Mouse (Mus musculus) kidney, adult 2 months (tissue): ENCODE data around the gene Tmem19.

ENCODE experiments used
- CTCF ChIP-seq: fragments of 200-500 bp; conservative IDR thresholded peaks from 2 replicates; pipeline ENCODE4 v1.5.1; 2011; ENCODE audit warnings: low read depth, mild to moderate bottlenecking, control low read depth, low read length, moderate library complexity, mixed read lengths; ENCODE audit not compliant: insufficient read depth, insufficient read length
- POLR2A ChIP-seq: fragments of 200-500 bp; IDR thresholded peaks from one replicate; pipeline ENCODE4 v1.6.1; 2011; ENCODE audit warnings: low read depth, low read length, control low read depth

GRCm38 (mm10) chr10:115356106-115356505 is 6.2 kb downstream of the Tmem19 start:
- no peak for TF ChIP-seq CTCF
- no peak for TF ChIP-seq POLR2A
